Mouse (Mus musculus) cerebellum, postnatal 4 days (tissue): Measurements from ENCODE around the gene Gdap1l1.

ENCODE experiments used
- DNase-seq, 2 experiments: peaks; one replicate each; pipeline ENCODE4 v3.0.0; 2022; ENCODE audit warnings: low spot score in 2 of 2, mixed read lengths in 1 of 2

Gene Gdap1l1

GRCm38 (mm10) chr2:163463251-163463769 lies 25.0 kb downstream of the Gdap1l1 start:
- no peak for DNase-seq

GRCm38 (mm10) chr2:163463998-163464397 lies 25.7 kb downstream of the Gdap1l1 start:
- DNase-seq = no peak

GRCm38 (mm10) chr2:163464562-163464961 lies 26.3 kb downstream of the Gdap1l1 start:
- DNase-seq = no peak

GRCm38 (mm10) chr2:163466771-163467170 lies 28.5 kb downstream of the Gdap1l1 start:
- no peak for DNase-seq

- DNase-seq = no peak
Observed at GRCm38 (mm10) chr2:163467585-163467984, 29.3 kb downstream of the Gdap1l1 start.

- DNase-seq = no peak
Observed at GRCm38 (mm10) chr2:163468866-163469265, 30.6 kb downstream of the Gdap1l1 start.

GRCm38 (mm10) chr2:163469711-163470110 lies 31.4 kb downstream of the Gdap1l1 start:
- DNase-seq = no peak

- DNase-seq = no peak
Observed at GRCm38 (mm10) chr2:163471136-163471535, 32.9 kb downstream of the Gdap1l1 start.

- DNase-seq = peak in 1 of 2 experiments; percentile 33
Observed at GRCm38 (mm10) chr2:163471710-163472465, 33.6 kb downstream of the Gdap1l1 start.

- DNase-seq = peak; percentile 91 to 97
Observed at GRCm38 (mm10) chr2:163472466-163472851, 34.2 kb downstream of the Gdap1l1 start, which contains the start of gene Fitm2. TSS of gene Fitm2 (minus strand) at chr2:163472629.

GRCm38 (mm10) chr2:163480191-163480825 lies 42.0 kb downstream of the Gdap1l1 start:
- DNase-seq = no peak

- no peak for DNase-seq
Observed at GRCm38 (mm10) chr2:163481539-163482029, 43.3 kb downstream of the Gdap1l1 start.

GRCm38 (mm10) chr2:163487360-163487759 lies 49.1 kb downstream of the Gdap1l1 start:
- no peak for DNase-seq

- DNase-seq = no peak
Observed at GRCm38 (mm10) chr2:163489725-163490291, 51.5 kb downstream of the Gdap1l1 start.

GRCm38 (mm10) chr2:163490656-163491055 lies 52.4 kb downstream of the Gdap1l1 start:
- no peak for DNase-seq

GRCm38 (mm10) chr2:163491351-163491750 lies 53.1 kb downstream of the Gdap1l1 start:
- peak in 1 of 2 experiments; percentile 13 for DNase-seq

GRCm38 (mm10) chr2:163492018-163492417 lies 53.7 kb downstream of the Gdap1l1 start, which contains the start of gene R3hdml:
TSS of gene R3hdml (plus strand) at chr2:163492318.
- no peak for DNase-seq

GRCm38 (mm10) chr2:163493031-163493430 lies 54.8 kb downstream of the Gdap1l1 start:
- DNase-seq = no peak

GRCm38 (mm10) chr2:163493976-163494375 lies 55.7 kb downstream of the Gdap1l1 start:
- peak in 1 of 2 experiments; percentile 16 for DNase-seq

- DNase-seq = no peak
Observed at GRCm38 (mm10) chr2:163494456-163494855, 56.2 kb downstream of the Gdap1l1 start.

- peak in 1 of 2 experiments; percentile 18 for DNase-seq
Observed at GRCm38 (mm10) chr2:163502219-163502618, 63.9 kb downstream of the Gdap1l1 start.

GRCm38 (mm10) chr2:163503191-163503590 lies 64.9 kb downstream of the Gdap1l1 start:
- DNase-seq = no peak
